Mouse (Mus musculus) midbrain, postnatal 0 days (tissue): ENCODE data around the gene Arhgef9. TPM values are rescaled to one million over a fixed set of nuclear protein-coding genes. Genes with fewer than 3 reads are reported as not detected.

Experiments
- ATAC-seq: fragments of 200-750 bp; cut with Nextera tagmentation; 2 replicates; pipeline ENCODE4 v1.8.0; 2017; ENCODE audit warnings: moderate number of reproducible peaks, mild to moderate bottlenecking, moderate TSS enrichment, moderate library complexity; ENCODE audit not compliant: low FRiP score
- DNase-seq: peaks from one replicate; pipeline ENCODE4 v3.0.0-alpha.2; 2015; ENCODE audit warnings: low spot score
- H3K27ac ChIP-seq: fragments of 300-500 bp; sonication (generic); 2 replicates; pipeline ENCODE4 v1.5.1; 2014; ENCODE audit warnings: low read depth, mild to moderate bottlenecking, low read length, mixed read lengths
- H3K27me3 ChIP-seq: fragments of 300-500 bp; sonication (generic); 2 replicates; pipeline ENCODE4 v1.6.1; 2014; ENCODE audit warnings: low read length, control low read depth, mixed read lengths; ENCODE audit not compliant: insufficient read depth
- H3K36me3 ChIP-seq: fragments of 300-500 bp; sonication (generic); 2 replicates; pipeline ENCODE4 v1.6.1; 2014; ENCODE audit warnings: low read length, control low read depth, mixed read lengths; ENCODE audit not compliant: insufficient read depth
- H3K4me1 ChIP-seq: fragments of 300-500 bp; sonication (generic); 2 replicates; pipeline ENCODE4 v1.6.1; 2014; ENCODE audit warnings: mild to moderate bottlenecking, control low read depth, antibody characterized with exemption, low read length, mixed read lengths; ENCODE audit not compliant: insufficient read depth
- H3K4me2 ChIP-seq: fragments of 300-500 bp; sonication (generic); 2 replicates; pipeline ENCODE4 v1.6.1; 2014; ENCODE audit warnings: low read depth, mild to moderate bottlenecking, low read length, mixed read lengths; ENCODE audit not compliant: poor library complexity, severe bottlenecking
- H3K4me3 ChIP-seq: fragments of 300-500 bp; sonication (generic); 2 replicates; pipeline ENCODE4 v1.5.1; 2014; ENCODE audit warnings: low read depth, mild to moderate bottlenecking, low read length, moderate library complexity
- H3K9ac ChIP-seq: fragments of 300-500 bp; sonication (generic); replicated peaks from 2 replicates; pipeline ENCODE4 v1.6.1; 2014; ENCODE audit warnings: mild to moderate bottlenecking, low read length, moderate library complexity, mixed read lengths; ENCODE audit not compliant: poor library complexity, severe bottlenecking
- H3K9me3 ChIP-seq: fragments of 300-500 bp; sonication (generic); 2 replicates; pipeline ENCODE4 v1.6.1; 2016; ENCODE audit warnings: low read length, control low read depth
- CTCF ChIP-seq: IDR thresholded peaks from 2 replicates; pipeline ENCODE4 v1.5.1; 2016; ENCODE audit warnings: antibody characterized with exemption, mild to moderate bottlenecking
- WGBS: fragments of 180-500 bp; shearing (Covaris S2); extraction: QIAGEN DNeasy Blood & Tissue Kit; methylation state at CpG from one replicate; pipeline ENCODE4 v1.1.7; 2014; 5-methylcytosine and 5-hydroxymethylcytosine counted together
- polyA plus RNA-seq: library from polyadenylated mRNA; unstranded; fragments of >200 nt; fragmentation: Nextera tagmentation; extraction: Ambion mirVana; gene quantifications from 2 replicates; pipeline ENCODE4 v1.2.1, GENCODE M21; 2015
- total RNA-seq: library from RNA; depleted of rRNA; stranded (reverse); fragments of >200 nt; gene quantifications from 2 replicates; pipeline ENCODE4 v1.2.3, GENCODE M21; 2014; rRNA removed

Arhgef9 gene
- total and polyA plus RNA-seq, 2 experiments from 2014 or later = 31.6 to 61.1 TPM

GRCm38 (mm10) chrX:95026361-95026892 is 170.2 kb downstream of the Arhgef9 start, which contains the start of gene Spin4:
Gene Spin4 (minus strand): TSS chrX:95026682.
- Histone ChIP-seq H3K4me2 (peak within 1 kb of the TSS; percentile 56), H3K9me3 (no peaks in the 10 kb centered on the region), H3K36me3 (no peaks in the 10 kb centered on the region), H3K4me3 (peak within 1 kb of the TSS; percentile 46), H3K27me3 (no peaks in the 10 kb centered on the region), H3K27ac (peak within 1 kb of the TSS; percentile 77), H3K4me1 (no peaks in the 10 kb centered on the region), H3K9ac (peak within 1 kb of the TSS; percentile 54)
- peak; percentile 86 for DNase-seq
- ATAC-seq = peak; percentile 94
- 16% methylated on average over 30 of the region's 30 CpGs for WGBS
- TF ChIP-seq CTCF = no peak

GRCm38 (mm10) chrX:95025779-95026360 is 170.8 kb downstream of the Arhgef9 start:
- peak; percentile 14 for DNase-seq
- ATAC-seq = peak; percentile 59

GRCm38 (mm10) chrX:95012033-95012432 is 184.6 kb downstream of the Arhgef9 start:
- Histone ChIP-seq H3K9ac (no peak overlapping the region), H3K4me3 (no peak overlapping the region)

More at GRCm38 (mm10) chrX:95025779-95026360, 170.8 kb downstream of the Arhgef9 start:
- Histone ChIP-seq H3K27ac (peak overlapping the region; percentile 77), H3K9ac (peak overlapping the region; percentile 54), H3K4me2 (peak overlapping the region; percentile 56), H3K4me1 (no peaks in the 10 kb centered on the region), H3K9me3 (no peaks in the 10 kb centered on the region), H3K4me3 (peak overlapping the region; percentile 46), H3K36me3 (no peaks in the 10 kb centered on the region), H3K27me3 (no peaks in the 10 kb centered on the region)
- WGBS = 18% methylated on average over 23 of the region's 23 CpGs
- TF ChIP-seq CTCF = no peak

More at GRCm38 (mm10) chrX:95012033-95012432, 184.6 kb downstream of the Arhgef9 start:
- TF ChIP-seq CTCF = peak; percentile 73
- H3K4me1 ChIP-seq = no peaks in the 10 kb centered on the region
- 20% methylated on average over 4 of the region's 4 CpGs for WGBS
- H3K4me2 ChIP-seq = no peak overlapping the region
- no peaks in the 10 kb centered on the region for H3K36me3 ChIP-seq
- no peak overlapping the region for H3K27ac ChIP-seq
- no peaks in the 10 kb centered on the region for H3K9me3 ChIP-seq
- H3K27me3 ChIP-seq = no peaks in the 10 kb centered on the region
- ATAC-seq (no peak), DNase-seq (peak; percentile 59)

Other genes starting within 250 kb of the Arhgef9 start
- 3.7 and 5.5 TPM in 2 replicates for gene Spin4, start 170.2 kb downstream of the Arhgef9 start, total RNA-seq
- 2.7 and 3.0 TPM in 2 replicates for gene Spin4, start 170.2 kb downstream of the Arhgef9 start, polyA plus RNA-seq
- 19.3 and 23.6 TPM in 2 replicates for gene Amer1, start 248.0 kb upstream of the Arhgef9 start, total RNA-seq
- 12.0 and 13.4 TPM in 2 replicates for gene Amer1, start 248.0 kb upstream of the Arhgef9 start, polyA plus RNA-seq